Mouse (Mus musculus): Measurements from ENCODE around the gene Efemp2. TPM values are rescaled to one million over a fixed set of nuclear protein-coding genes. Genes with fewer than 3 reads are reported as not detected.

The Efemp2 gene
- 8.8 TPM for polyA plus RNA-seq (2015; fragmentation: Illumina TruSeq; extraction: RNeasy Lipid Tissue Mini Kit (QIAGEN cat#74804); ENCODE audit: insufficient read depth, low read depth, low replicate concordance)

DNA sequence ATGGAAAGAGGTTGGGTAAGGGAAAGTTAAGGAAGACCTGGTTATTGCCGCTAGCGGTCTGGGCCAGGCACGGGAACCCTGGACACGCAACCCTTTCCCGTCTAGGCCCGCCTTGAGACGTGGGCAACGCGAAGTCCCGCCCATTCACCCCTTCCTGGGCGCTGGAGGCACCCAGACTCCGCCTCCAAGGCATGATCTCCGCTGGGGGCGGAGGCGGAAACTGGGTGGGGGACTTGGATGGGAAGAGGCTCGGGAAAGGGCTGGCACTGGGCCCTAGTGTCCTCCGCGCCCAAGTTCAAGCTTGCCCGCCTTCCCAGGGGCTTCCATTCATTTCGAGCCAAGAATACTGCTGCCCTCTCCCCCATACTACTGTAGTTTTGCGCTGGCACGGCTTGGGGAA lies at the start of gene Efemp2:
TSS of gene Efemp2 (plus strand) at position 235 of the 400 bp plus-strand sequence.

DNA sequence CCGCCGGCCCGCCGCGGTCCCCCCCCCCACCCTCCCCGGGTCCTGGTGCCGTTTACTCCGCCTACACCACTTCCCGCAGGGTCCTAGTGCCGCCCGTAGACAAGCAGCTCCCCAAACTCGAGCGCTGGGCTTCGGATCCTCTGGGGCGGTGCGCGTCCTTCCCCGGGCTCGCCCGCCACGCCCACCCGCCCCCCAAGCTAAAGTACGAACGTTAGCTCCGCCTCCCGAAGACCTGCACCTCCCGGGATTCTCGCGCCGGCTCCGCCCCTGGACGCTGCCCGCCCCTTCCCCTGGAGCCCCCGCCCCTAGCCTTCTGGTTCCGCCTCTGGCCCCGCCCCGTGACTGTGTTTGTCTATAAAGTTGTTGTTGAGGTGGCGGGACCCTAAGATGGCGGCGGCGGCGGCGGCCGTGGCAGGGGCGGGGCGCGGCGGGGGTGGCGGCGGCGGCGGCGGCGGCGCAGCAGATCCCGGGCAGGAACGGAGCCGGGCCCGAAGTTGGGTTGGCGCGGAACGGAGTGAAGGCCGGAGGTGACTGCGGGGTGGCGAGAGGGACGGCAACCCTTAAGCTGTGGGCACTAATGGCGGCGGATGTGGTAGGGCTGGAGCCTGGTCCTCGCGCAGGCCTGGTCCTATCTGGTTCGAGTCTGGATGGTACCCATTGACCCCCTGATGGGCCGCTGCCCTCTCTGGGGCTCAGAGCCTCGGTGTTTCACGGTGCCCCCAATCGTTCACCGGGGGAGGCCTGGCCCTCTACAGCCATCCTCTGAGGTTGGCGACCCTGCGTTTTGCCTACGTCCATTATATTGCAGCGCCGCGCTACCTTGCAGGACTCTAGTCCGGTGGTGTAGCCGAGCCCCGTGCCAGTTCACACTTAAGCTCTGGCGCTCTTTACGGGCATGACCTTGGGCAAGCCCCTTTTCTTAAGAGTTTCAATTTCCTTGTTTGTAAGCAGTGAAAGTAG lies 48.7 kb upstream of the Efemp2 start, which contains the start of the genes Drap1 and AI837181:
TSS of gene Drap1 (minus strand) at position 198 of the 960 bp plus-strand sequence.
TSS of gene AI837181 (plus strand) at position 363 of the 960 bp plus-strand sequence.

GRCm38 (mm10) chr19:5447515-5448353 lies 26.0 kb upstream of the Efemp2 start, which contains the start of gene Fosl1:
Fosl1 (plus strand) TSS chr19:5447547.

DNA sequence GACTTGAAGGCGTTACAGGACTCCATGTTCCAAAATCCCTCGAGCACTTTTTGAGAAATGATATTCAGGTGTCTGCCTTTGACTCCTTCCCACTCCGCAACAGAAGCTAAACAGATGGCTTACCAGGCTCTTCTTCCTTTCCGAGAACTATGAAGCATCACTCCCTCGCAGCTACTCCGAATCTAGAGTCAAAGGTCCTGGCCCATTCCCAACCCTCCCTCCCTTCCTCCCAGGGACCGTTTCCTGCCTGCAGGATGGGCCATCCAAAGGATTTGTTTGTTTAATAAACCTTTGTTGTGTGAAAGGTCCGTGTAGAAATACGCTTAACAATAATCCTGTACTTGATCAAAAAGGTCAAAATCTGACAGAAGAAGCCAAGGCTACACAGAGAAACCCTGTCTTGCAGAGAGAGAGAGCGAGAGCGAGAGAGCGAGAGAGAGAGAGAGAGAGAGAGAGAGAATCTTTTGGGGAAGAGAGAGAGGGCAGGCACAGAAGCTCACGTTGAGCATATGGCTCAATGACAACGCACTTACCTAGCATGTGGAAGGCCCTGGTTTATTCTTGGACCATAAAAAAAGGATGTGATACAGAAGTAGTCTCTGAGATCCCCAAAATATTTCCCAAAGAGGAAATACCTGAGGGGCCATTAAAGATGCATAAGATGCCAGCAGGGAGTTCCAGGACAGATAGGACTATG lies 15.9 kb upstream of the Efemp2 start, which contains the start of gene Ccdc85b:
TSS of gene Ccdc85b (minus strand) at position 149 of the 697 bp plus-strand sequence.

GRCm38 (mm10) chr19:5460465-5460911 lies 13.3 kb upstream of the Efemp2 start, which contains the start of gene Fibp:
Fibp (plus strand) TSS chr19:5460615.

GRCm38 (mm10) chr19:5468374-5468773 lies 5.4 kb upstream of the Efemp2 start, which contains the start of gene Ctsw:
Ctsw (minus strand) TSS chr19:5468507.

DNA sequence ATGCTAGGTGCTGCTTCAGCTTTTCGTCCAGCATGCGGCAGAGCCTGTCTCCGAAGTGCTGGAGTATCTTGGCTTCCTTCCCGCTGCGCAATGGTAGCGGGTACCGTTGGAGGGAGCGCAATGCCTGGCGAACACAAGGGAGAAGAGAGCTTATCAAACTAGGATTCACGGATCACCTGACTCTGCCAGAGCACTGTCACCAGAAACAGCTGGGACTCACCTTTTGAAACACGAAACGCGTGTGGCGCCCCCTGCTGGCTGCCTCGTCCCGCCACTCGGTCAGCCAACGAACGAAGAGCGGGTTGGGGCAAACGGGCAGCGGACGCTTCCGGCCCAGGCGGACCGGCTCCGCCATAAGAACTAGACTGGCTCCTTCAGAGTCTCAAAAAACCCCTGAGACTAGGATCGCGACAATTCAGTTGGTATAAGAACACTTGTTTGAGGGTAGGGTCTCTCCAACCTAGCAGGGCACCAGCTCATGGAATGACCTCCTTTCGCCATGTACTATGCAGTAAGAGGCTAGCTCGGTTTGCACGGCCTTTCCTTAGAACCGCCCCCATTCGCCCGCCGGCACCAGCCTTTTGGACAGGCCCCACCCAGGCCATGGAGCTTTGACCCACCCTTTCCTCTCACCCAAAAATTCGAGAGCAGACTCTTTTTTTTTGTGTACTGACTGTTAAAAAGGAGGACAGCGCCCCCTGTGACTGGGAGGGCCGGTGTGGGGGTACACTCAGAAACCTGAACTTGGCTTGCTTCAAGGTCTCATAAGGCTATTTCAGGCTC lies 14.2 kb downstream of the Efemp2 start, which contains the start of gene Mus81:
TSS of gene Mus81 (minus strand) at position 635 of the 783 bp plus-strand sequence.

DNA sequence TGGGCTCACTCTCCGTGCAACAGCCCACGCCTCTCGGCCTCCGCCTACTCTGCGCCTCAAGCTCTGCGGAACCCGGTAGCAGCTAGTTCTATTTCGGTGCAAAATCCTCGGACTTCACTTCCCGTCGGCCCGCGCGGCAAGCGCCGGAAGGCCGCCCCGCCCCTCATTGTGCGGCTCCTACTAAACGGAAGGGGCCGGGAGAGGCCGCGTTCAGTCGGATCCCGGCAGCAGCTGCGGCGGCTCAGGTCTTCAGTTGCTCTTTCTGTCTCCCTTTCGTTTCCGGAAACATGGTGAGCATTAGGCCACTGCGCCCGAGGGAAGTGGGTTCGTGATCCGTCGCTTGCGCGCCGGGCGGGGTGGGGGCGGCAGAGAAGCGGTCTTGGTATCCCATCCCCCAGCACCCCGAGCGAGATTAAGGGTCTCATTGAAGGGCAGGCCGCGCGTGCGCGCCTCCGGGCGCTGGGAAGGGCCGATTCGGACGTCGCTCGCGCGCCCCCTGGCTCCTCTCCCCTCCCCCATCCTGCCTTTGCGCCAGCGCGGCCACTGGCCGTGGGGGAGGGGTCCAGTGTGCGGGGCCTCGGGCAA lies 16.7 kb downstream of the Efemp2 start, which contains the start of gene Cfl1:
TSS of gene Cfl1 (plus strand) at position 143 of the 585 bp plus-strand sequence.

GRCm38 (mm10) chr19:5503687-5504086 lies 29.9 kb downstream of the Efemp2 start, which contains the start of gene 1700020D05Rik:
1700020D05Rik (minus strand) TSS chr19:5503787.

DNA sequence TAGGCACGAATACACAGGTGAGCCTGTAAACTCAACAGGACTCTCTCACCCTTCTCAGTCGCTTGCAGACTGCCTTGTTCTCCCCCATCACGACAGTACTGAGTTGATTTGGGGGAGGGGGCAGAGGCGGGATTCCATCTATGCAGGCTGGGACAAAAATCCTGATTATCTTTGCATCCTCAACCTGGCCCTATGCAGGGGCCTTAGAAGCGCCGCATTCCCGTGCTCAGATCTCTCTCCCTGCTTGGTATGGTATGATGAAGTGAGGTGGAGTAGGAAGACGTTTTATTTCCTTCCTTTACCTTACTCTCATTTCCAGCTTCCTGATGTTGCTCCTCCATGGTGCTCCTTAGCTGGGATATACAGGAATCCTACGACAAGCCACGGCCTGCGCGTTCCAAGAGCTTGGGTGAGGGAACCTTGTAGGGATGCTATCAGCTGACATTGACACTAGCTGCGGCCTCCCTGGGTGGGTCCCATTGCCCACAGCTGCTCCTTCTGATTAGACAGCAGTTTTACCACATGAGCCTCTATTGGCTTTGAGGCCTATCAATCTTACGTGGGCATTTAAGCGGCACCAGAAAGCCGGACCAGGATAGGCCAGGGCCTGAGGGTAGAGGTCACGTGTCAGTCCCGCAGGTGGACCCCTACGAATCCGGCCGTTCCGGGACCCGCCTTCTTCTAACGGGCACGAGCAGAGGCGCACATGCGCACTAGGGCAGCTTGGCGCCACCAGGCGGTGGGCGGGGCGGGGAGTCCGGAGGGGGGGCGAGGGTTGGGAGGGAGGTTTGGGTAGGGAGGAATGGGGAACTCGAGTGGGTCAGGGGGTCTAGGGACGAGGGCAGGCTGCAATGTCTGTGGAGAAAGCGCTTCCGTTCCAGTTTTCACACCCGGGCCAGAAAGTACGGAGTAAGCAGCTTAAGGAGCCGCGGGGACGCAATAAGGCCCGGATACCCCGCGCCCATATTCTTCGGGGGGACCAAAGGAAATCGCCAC lies 36.6 kb downstream of the Efemp2 start, which contains the start of gene Snx32:
TSS of gene Snx32 (minus strand) at position 508 of the 996 bp plus-strand sequence.

Other genes with a start within 250 kb of the Efemp2 start
- gene Pacs1, start 200.8 kb upstream of the Efemp2 start, polyA plus RNA-seq (2015; fragmentation: Illumina TruSeq; extraction: RNeasy Lipid Tissue Mini Kit (QIAGEN cat#74804); ENCODE audit: insufficient read depth, low read depth, low replicate concordance): 3.9 TPM
- 39.5 TPM for gene Sf3b2, start 178.5 kb upstream of the Efemp2 start, polyA plus RNA-seq (2015; fragmentation: Illumina TruSeq; extraction: RNeasy Lipid Tissue Mini Kit (QIAGEN cat#74804); ENCODE audit: insufficient read depth, low read depth, low replicate concordance)
- gene Gal3st3, start 175.6 kb upstream of the Efemp2 start, polyA plus RNA-seq (2015; fragmentation: Illumina TruSeq; extraction: RNeasy Lipid Tissue Mini Kit (QIAGEN cat#74804); ENCODE audit: insufficient read depth, low read depth, low replicate concordance): not detected
- not detected for gene Catsper1, start 138.2 kb upstream of the Efemp2 start, polyA plus RNA-seq (2015; fragmentation: Illumina TruSeq; extraction: RNeasy Lipid Tissue Mini Kit (QIAGEN cat#74804); ENCODE audit: insufficient read depth, low read depth, low replicate concordance)
- gene Cst6, start 124.4 kb upstream of the Efemp2 start, polyA plus RNA-seq (2015; fragmentation: Illumina TruSeq; extraction: RNeasy Lipid Tissue Mini Kit (QIAGEN cat#74804); ENCODE audit: insufficient read depth, low read depth, low replicate concordance): 3.7 TPM
- gene Eif1ad, start 107.2 kb upstream of the Efemp2 start, polyA plus RNA-seq (2015; fragmentation: Illumina TruSeq; extraction: RNeasy Lipid Tissue Mini Kit (QIAGEN cat#74804); ENCODE audit: insufficient read depth, low read depth, low replicate concordance): 6.5 TPM
- gene Banf1, start 106.8 kb upstream of the Efemp2 start, polyA plus RNA-seq (2015; fragmentation: Illumina TruSeq; extraction: RNeasy Lipid Tissue Mini Kit (QIAGEN cat#74804); ENCODE audit: insufficient read depth, low read depth, low replicate concordance): 29.9 TPM
- 47.0 TPM for gene Sart1, start 85.3 kb upstream of the Efemp2 start, polyA plus RNA-seq (2015; fragmentation: Illumina TruSeq; extraction: RNeasy Lipid Tissue Mini Kit (QIAGEN cat#74804); ENCODE audit: insufficient read depth, low read depth, low replicate concordance)
- gene Tsga10ip, start 71.4 kb upstream of the Efemp2 start, polyA plus RNA-seq (2015; fragmentation: Illumina TruSeq; extraction: RNeasy Lipid Tissue Mini Kit (QIAGEN cat#74804); ENCODE audit: insufficient read depth, low read depth, low replicate concordance): 6.0 TPM
- 51.3 TPM for gene Drap1, start 49.0 kb upstream of the Efemp2 start, polyA plus RNA-seq (2015; fragmentation: Illumina TruSeq; extraction: RNeasy Lipid Tissue Mini Kit (QIAGEN cat#74804); ENCODE audit: insufficient read depth, low read depth, low replicate concordance)
- 12.1 TPM for gene AI837181, start 48.8 kb upstream of the Efemp2 start, polyA plus RNA-seq (2015; fragmentation: Illumina TruSeq; extraction: RNeasy Lipid Tissue Mini Kit (QIAGEN cat#74804); ENCODE audit: insufficient read depth, low read depth, low replicate concordance)
- gene Fosl1, start 26.4 kb upstream of the Efemp2 start, polyA plus RNA-seq (2015; fragmentation: Illumina TruSeq; extraction: RNeasy Lipid Tissue Mini Kit (QIAGEN cat#74804); ENCODE audit: insufficient read depth, low read depth, low replicate concordance): not detected
- gene Ccdc85b, start 16.1 kb upstream of the Efemp2 start, polyA plus RNA-seq (2015; fragmentation: Illumina TruSeq; extraction: RNeasy Lipid Tissue Mini Kit (QIAGEN cat#74804); ENCODE audit: insufficient read depth, low read depth, low replicate concordance): 5.0 TPM
- gene Fibp, start 13.3 kb upstream of the Efemp2 start, polyA plus RNA-seq (2015; fragmentation: Illumina TruSeq; extraction: RNeasy Lipid Tissue Mini Kit (QIAGEN cat#74804); ENCODE audit: insufficient read depth, low read depth, low replicate concordance): 29.7 TPM
- 0.92 TPM for gene Ctsw, start 5.4 kb upstream of the Efemp2 start, polyA plus RNA-seq (2015; fragmentation: Illumina TruSeq; extraction: RNeasy Lipid Tissue Mini Kit (QIAGEN cat#74804); ENCODE audit: insufficient read depth, low read depth, low replicate concordance)
- 14.4 TPM for gene Mus81, start 14.4 kb downstream of the Efemp2 start, polyA plus RNA-seq (2015; fragmentation: Illumina TruSeq; extraction: RNeasy Lipid Tissue Mini Kit (QIAGEN cat#74804); ENCODE audit: insufficient read depth, low read depth, low replicate concordance)
- 65.0 TPM for gene Cfl1, start 16.5 kb downstream of the Efemp2 start, polyA plus RNA-seq (2015; fragmentation: Illumina TruSeq; extraction: RNeasy Lipid Tissue Mini Kit (QIAGEN cat#74804); ENCODE audit: insufficient read depth, low read depth, low replicate concordance)
- gene 1700020D05Rik, start 29.8 kb downstream of the Efemp2 start, polyA plus RNA-seq (2015; fragmentation: Illumina TruSeq; extraction: RNeasy Lipid Tissue Mini Kit (QIAGEN cat#74804); ENCODE audit: insufficient read depth, low read depth, low replicate concordance): not detected
- 3.4 TPM for gene Snx32, start 36.6 kb downstream of the Efemp2 start, polyA plus RNA-seq (2015; fragmentation: Illumina TruSeq; extraction: RNeasy Lipid Tissue Mini Kit (QIAGEN cat#74804); ENCODE audit: insufficient read depth, low read depth, low replicate concordance)
- 0.89 TPM for gene Ovol1, start 86.7 kb downstream of the Efemp2 start, polyA plus RNA-seq (2015; fragmentation: Illumina TruSeq; extraction: RNeasy Lipid Tissue Mini Kit (QIAGEN cat#74804); ENCODE audit: insufficient read depth, low read depth, low replicate concordance)
- gene Ap5b1, start 94.1 kb downstream of the Efemp2 start, polyA plus RNA-seq (2015; fragmentation: Illumina TruSeq; extraction: RNeasy Lipid Tissue Mini Kit (QIAGEN cat#74804); ENCODE audit: insufficient read depth, low read depth, low replicate concordance): 0.85 TPM
- 19.0 TPM for gene Rnaseh2c, start 127.9 kb downstream of the Efemp2 start, polyA plus RNA-seq (2015; fragmentation: Illumina TruSeq; extraction: RNeasy Lipid Tissue Mini Kit (QIAGEN cat#74804); ENCODE audit: insufficient read depth, low read depth, low replicate concordance)
- gene Kat5, start 136.3 kb downstream of the Efemp2 start, polyA plus RNA-seq (2015; fragmentation: Illumina TruSeq; extraction: RNeasy Lipid Tissue Mini Kit (QIAGEN cat#74804); ENCODE audit: insufficient read depth, low read depth, low replicate concordance): 10.2 TPM
- 13.3 TPM for gene Rela, start 163.5 kb downstream of the Efemp2 start, polyA plus RNA-seq (2015; fragmentation: Illumina TruSeq; extraction: RNeasy Lipid Tissue Mini Kit (QIAGEN cat#74804); ENCODE audit: insufficient read depth, low read depth, low replicate concordance)
- 14.3 TPM for gene Sipa1, start 189.8 kb downstream of the Efemp2 start, polyA plus RNA-seq (2015; fragmentation: Illumina TruSeq; extraction: RNeasy Lipid Tissue Mini Kit (QIAGEN cat#74804); ENCODE audit: insufficient read depth, low read depth, low replicate concordance)
- 13.6 TPM for gene Map3k11, start 214.8 kb downstream of the Efemp2 start, polyA plus RNA-seq (2015; fragmentation: Illumina TruSeq; extraction: RNeasy Lipid Tissue Mini Kit (QIAGEN cat#74804); ENCODE audit: insufficient read depth, low read depth, low replicate concordance)
- 20.4 TPM for gene Pcnx3, start 215.0 kb downstream of the Efemp2 start, polyA plus RNA-seq (2015; fragmentation: Illumina TruSeq; extraction: RNeasy Lipid Tissue Mini Kit (QIAGEN cat#74804); ENCODE audit: insufficient read depth, low read depth, low replicate concordance)
- gene Kcnk7, start 230.4 kb downstream of the Efemp2 start, polyA plus RNA-seq (2015; fragmentation: Illumina TruSeq; extraction: RNeasy Lipid Tissue Mini Kit (QIAGEN cat#74804); ENCODE audit: insufficient read depth, low read depth, low replicate concordance): not detected

All from pancreas, adult 10 weeks (tissue).